Mouse (Mus musculus) cerebral cortex, adult 2 months (tissue): Measurements from ENCODE around the gene Sphk1.

ENCODE experiments used
- WGBS: fragments of 180-500 bp; shearing (Covaris S2); methylation state at CpG from one replicate; pipeline ENCODE4 v1.1.7; 2018; 5-methylcytosine and 5-hydroxymethylcytosine counted together

The Sphk1 gene

DNA sequence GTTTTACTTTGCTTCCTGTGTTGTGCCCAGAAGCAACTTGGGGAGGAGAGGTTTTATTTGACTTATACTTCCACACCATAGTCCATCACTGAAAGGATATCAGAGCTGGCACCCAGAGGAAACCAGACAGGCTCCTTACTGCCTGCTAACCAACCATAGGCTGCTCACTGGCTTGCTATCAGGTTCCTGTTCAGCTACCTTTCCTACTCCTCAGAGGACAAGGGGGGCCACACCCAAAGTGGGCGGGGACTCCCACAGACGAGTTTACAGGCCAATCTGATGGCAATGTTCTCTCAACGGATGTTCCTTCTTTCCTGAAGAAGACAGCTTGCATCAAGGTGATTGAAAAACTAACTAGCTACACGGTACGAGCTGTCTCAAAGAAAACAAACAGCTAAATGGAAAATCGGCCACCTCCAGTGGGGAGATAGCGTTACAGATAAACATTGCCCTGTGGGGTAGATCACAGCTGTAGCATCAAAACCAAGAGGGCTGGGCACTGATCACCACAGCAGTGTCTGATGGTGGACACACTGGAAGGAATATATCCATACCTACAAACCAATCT is 19.3 kb upstream of the Sphk1 start:
- 74% methylated on average over 7 of the region's 7 CpGs for WGBS

DNA sequence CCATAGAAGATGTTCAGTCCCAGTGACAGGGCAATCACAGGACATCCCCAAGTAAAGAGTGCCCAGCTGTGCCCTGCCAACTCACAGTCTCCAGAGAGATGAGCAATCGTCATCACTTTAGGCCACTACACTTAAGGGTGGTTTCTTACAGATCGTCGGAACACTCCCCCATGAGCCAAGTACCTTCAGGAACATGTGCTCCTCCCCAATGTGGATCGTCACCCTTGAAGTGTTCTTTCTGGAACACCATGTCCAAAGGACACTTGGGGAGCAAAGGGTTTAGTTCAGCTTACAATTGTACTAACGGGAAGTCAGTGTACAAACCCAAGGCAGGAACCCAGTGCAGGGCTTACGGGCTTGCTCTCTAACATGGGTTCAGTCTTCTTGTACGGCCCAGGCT is 18.6 kb upstream of the Sphk1 start:
- WGBS, result 92% methylated on average over 7 of the region's 7 CpGs

DNA sequence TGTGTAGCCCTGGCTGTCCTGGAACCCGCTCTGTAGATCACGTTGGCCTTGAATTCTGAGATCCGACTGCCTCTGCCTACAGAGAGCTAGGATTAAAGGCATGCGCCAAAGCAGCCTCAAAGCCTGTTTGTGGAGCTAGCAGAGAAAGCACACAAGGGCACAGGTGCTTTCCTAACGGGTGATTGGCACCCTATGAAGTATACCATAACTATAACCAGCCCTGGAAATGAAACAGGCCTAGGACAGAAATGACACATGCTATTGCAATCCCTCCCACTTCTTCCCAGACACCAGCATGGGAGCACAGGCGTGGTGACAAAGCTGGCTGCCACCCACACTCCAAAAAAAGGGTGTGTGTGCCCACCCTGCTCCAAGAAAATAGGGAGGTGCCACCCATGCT is 17.7 kb upstream of the Sphk1 start:
- WGBS, result 67% methylated on average over 6 of the region's 6 CpGs

- 78% methylated on average over 4 of the region's 4 CpGs for WGBS
Observed at GRCm38 (mm10) chr11:116513531-116514038, 17.1 kb upstream of the Sphk1 start.

DNA sequence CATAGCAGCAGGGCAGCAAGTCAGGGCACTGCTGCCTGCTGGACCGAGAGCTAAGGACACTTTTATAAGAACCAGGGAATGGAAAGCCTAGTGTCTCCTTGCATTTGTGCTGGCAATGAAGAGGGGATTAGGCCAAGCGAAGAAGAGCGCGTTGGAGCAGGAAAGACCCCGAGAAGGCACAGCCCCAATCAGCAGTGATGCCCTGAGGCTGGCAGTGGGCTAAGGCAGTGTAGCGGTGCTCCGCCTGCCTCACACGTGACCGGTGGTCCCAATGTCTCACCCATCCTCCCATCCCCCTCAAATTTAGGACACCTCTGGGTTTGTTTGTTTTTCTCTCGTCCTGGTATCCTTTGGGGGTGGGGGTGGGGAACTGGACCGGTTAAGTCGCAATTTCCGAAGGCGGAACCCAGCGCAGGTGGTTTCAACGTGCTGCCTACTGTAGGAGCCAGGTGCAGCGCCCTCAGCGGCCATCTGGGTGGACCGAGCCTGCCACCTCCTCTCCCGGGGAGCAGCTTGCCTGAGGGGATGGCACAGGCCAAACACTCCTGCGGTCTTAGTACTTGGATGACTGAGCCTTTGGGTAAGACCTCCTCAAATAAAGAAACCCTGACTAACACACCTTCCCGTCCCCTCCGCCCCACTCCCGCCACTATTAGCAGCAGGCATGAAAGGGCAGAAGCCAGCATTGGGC is 15.2 kb upstream of the Sphk1 start:
- 37% methylated on average over 24 of the region's 24 CpGs for WGBS

DNA sequence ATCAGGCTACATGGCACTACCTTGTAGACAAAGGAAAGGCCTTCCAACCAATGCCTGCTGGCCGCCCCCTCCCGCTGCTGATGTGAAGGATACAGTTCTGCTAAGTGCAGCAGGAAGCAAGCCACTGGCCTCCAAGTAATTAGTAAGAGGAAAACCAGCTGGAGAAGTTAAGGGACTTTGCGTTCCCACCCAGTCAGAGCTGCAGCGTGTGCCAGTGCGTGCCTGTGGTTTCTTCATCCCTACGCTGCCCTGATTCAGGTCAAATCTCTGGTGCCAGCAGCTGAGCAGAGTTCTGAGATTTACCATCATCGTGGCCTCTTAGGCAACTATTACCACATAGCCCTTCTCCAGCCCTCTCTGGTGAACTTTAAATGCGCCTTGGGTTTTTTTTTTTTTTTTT is 12.2 kb upstream of the Sphk1 start:
- 82% methylated on average over 8 of the region's 8 CpGs for WGBS

GRCm38 (mm10) chr11:116521143-116521542 is 9.6 kb upstream of the Sphk1 start:
- WGBS, result 59% methylated on average over 3 of the region's 3 CpGs

- WGBS, result 89% methylated on average over 3 of the region's 3 CpGs
Observed at GRCm38 (mm10) chr11:116522046-116522445, 8.7 kb upstream of the Sphk1 start.

GRCm38 (mm10) chr11:116522886-116523698 is 7.6 kb upstream of the Sphk1 start:
- WGBS, result 61% methylated on average over 16 of the region's 16 CpGs

DNA sequence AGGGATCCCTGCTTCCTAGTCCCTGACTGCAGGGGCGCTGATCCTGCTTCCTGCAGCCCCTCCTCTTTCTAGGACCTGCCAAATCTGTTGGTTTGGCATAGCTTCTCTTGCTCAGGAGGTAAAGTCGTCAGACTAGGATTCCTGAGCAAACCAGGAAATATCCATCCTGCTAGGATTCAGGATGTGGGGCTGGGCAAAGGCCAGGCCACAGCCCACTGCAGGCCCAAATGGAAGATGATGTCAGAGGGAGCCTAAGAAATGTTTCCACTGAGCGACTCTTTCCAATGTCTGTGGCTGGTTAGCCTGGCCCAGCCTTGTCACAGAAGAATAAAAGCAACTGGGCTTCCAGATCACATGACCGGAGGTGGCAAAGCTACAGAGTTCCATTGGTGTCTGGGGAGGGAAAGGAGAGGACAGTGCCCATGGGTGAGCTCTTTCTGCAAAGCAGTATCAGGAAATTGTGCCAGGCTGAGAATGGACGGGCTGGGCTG is 7.0 kb upstream of the Sphk1 start:
- 37% methylated on average over 5 of the region's 5 CpGs for WGBS

- WGBS, result 80% methylated on average over 8 of the region's 8 CpGs
Observed at GRCm38 (mm10) chr11:116528636-116529320, 1.9 kb upstream of the Sphk1 start.

GRCm38 (mm10) chr11:116531371-116532191 is 856 bp downstream of the Sphk1 start:
- 2% methylated on average over 48 of the region's 48 CpGs for WGBS

- 2% methylated on average over 30 of the region's 30 CpGs for WGBS
Observed at GRCm38 (mm10) chr11:116532262-116532809, 1.6 kb downstream of the Sphk1 start.

DNA sequence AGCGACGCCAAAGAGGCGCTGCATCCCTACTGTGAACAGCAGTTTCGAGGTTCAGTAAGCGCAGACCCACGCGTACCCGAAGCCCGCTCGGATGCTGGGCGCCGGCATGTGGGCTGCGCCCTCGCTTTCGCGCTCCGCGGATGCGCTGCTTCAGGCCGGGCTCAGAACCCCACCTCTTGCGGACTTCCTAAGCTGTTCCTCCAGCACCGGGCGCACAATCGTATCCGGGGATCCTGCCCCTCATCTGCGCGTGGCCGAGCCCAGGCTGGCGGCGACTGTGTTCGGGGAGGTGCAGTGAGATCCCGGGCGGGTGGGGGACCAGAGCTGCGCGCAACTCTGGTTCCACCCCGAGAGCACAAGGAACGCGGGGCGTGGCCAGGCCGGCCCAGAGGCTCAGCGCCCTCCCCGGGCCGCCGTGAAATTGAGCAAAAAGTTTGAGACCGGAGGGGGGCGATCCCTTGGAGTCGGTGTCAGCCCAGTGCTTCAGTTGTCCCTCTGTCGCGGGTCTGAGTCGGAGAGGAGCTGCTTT is 2.1 kb downstream of the Sphk1 start:
- under 1% methylated on average over 50 of the region's 50 CpGs for WGBS

DNA sequence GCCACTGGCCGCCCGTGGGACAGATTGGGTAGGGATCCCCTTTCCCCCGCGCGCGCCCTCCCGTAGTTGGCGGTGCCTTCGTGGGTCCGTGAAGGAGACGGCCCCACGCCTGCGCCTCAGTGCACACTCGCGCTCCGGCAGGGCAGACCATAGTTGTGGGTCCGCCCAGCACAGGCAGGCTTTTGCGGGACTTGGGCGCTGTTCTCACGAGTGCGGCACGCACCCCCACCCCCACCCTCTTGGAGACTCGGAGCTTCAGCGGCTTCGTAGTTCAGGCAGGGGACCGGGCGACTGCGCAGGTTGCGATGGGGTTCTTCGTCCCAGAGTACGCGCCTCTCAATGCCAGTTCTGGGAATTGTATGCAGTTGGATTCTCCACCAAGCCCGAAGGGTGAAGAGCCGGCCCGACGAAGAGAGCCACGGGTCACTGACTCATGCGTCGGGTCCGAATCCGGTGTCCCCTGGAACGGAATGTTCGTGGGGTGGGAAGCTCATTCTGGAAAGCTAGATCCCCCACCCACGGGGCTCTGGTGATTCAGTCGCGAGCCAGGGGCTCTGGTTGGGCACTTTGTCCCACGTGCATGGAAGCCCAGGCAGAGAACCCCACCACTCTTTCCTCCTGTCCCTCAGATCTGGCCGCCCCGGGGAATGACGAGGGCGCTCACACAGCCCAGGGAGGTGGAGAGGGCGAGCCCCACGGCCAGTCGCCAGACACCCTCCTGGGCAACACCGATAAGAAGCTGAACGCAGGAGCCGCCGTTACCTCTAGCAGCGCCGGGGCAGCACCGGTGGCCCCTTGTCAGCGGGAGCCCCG is 2.8 kb downstream of the Sphk1 start:
- WGBS, result 1% methylated on average over 63 of the region's 63 CpGs

GRCm38 (mm10) chr11:116534154-116534865 is 3.6 kb downstream of the Sphk1 start:
- 15% methylated on average over 20 of the region's 20 CpGs for WGBS

DNA sequence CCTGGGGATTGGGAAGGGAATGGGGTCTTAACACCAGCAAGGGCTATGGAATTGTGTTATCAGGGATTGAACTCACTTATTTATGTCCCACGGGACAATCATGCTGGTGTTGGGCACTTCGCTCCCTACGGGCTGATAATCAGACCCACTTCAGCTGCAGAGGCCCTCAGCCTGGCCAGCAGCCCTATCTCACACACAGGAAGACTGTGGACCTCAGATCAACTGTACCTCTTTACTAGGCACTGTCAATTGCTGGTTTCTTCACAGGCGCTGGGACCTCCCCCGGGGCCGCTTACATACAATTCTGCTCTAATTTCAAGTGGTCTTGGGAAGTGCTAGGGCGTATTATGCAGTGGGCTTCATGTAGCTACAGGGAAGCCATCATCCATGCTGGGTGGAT is 6.0 kb downstream of the Sphk1 start:
- 92% methylated on average over 7 of the region's 7 CpGs for WGBS

DNA sequence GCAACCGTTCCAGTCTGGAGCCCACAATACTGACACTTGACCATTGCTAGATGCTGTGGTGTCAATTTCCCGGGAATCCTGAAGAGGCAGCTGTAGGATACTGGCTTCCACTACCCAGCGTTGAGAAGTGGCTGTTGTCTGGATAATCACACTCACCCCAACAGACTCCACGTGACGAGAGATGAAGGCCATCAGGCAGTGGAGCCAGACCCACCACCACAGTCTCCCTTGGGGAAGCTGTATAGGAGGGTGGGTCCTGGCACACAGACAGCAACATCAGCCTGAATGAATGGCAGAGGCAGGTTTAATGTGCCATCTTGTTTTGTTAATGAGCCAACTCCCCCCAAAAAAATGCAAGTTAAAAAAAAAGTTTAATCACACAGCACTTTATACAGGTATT is 6.7 kb downstream of the Sphk1 start:
- 71% methylated on average over 5 of the region's 5 CpGs for whole genome bisulfite sequencing

DNA sequence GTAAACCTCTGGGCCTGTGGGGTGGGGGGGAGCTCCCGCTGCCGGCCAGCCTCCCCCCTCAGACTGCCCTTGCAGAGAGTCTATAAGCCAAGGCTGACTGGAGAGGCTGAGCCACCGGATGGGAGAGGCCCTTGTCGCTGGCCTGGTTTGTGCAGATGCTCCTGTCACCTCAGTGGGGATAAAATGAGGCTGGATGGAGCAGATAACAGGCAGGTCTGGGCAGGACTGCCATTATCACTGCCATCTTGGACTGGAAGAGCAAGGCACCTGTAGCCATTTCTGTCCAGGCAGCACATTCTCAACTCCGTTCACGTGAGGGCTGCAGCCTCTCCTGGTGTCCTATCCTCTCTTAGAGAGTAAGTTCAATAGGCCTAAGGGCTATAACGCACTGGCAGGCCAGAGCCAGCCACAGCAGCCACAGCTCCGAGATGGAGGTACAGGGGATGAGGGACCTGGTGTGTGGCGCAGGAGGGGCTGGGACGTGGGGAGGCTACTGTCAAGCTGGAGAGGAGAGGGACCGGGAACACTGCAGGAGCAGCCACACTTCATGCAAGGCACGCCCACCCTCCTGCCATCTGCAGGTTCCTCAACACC is 7.5 kb downstream of the Sphk1 start:
- 86% methylated on average over 12 of the region's 12 CpGs for WGBS
